Mouse (Mus musculus) CD8-positive naive resting alpha-beta T cell, adult 2 months (primary cell): ENCODE measurements around the gene Chrm3.

Experiments
- DNase-seq, 2 experiments: peaks; one replicate each; pipeline ENCODE4 v3.0.0; 2022; ENCODE audit warnings: low read depth in 2 of 2, low spot score in 2 of 2

The Chrm3 gene

GRCm38 (mm10) chr13:10236279-10236678 lies 124.4 kb downstream of the Chrm3 start:
- no peak for DNase-seq

GRCm38 (mm10) chr13:10235391-10236169 lies 125.1 kb downstream of the Chrm3 start:
- DNase-seq = no peak

- no peak for DNase-seq
Observed at GRCm38 (mm10) chr13:10220403-10220802, 140.2 kb downstream of the Chrm3 start.

GRCm38 (mm10) chr13:10212112-10212511 lies 148.5 kb downstream of the Chrm3 start:
- DNase-seq = no peak

- DNase-seq = no peak
Observed at GRCm38 (mm10) chr13:10210522-10211244, 150.0 kb downstream of the Chrm3 start.

- no peak for DNase-seq
Observed at GRCm38 (mm10) chr13:10199206-10199956, 161.3 kb downstream of the Chrm3 start.

GRCm38 (mm10) chr13:10189829-10190228 lies 170.8 kb downstream of the Chrm3 start:
- DNase-seq = no peak

- no peak for DNase-seq
Observed at GRCm38 (mm10) chr13:10187926-10188325, 172.7 kb downstream of the Chrm3 start.

GRCm38 (mm10) chr13:10183837-10184236 lies 176.8 kb downstream of the Chrm3 start:
- DNase-seq = no peak

GRCm38 (mm10) chr13:10182756-10183155 lies 177.9 kb downstream of the Chrm3 start:
- no peak for DNase-seq

- no peak for DNase-seq
Observed at GRCm38 (mm10) chr13:10170529-10170928, 190.1 kb downstream of the Chrm3 start.

GRCm38 (mm10) chr13:10163354-10163753 lies 197.3 kb downstream of the Chrm3 start:
- no peak for DNase-seq

GRCm38 (mm10) chr13:10157496-10157895 lies 203.2 kb downstream of the Chrm3 start:
- DNase-seq = no peak

- DNase-seq = no peak
Observed at GRCm38 (mm10) chr13:10140573-10140972, 220.1 kb downstream of the Chrm3 start.

GRCm38 (mm10) chr13:10138878-10139277 lies 221.8 kb downstream of the Chrm3 start:
- no peak for DNase-seq

GRCm38 (mm10) chr13:10131064-10131463 lies 229.6 kb downstream of the Chrm3 start:
- no peak for DNase-seq

- DNase-seq = no peak
Observed at GRCm38 (mm10) chr13:10112211-10112610, 248.4 kb downstream of the Chrm3 start.

- no peak for DNase-seq
Observed at GRCm38 (mm10) chr13:10109542-10109941, 251.1 kb downstream of the Chrm3 start.

- DNase-seq = no peak
Observed at GRCm38 (mm10) chr13:10107331-10107730, 253.3 kb downstream of the Chrm3 start.

GRCm38 (mm10) chr13:10090778-10091177 lies 269.9 kb downstream of the Chrm3 start:
- no peak for DNase-seq

GRCm38 (mm10) chr13:10086336-10086735 lies 274.3 kb downstream of the Chrm3 start:
- DNase-seq = no peak
